Mouse (Mus musculus) kidney, adult 2 months (tissue): Measurements from ENCODE around the gene Slbp. TPM values are rescaled to one million over a fixed set of nuclear protein-coding genes. Genes with fewer than 3 reads are reported as not detected.

Experiments used
- DNase-seq: peaks from one replicate; pipeline ENCODE4 v3.0.0; 2021
- H3K27ac ChIP-seq: fragments of 200-500 bp; 2 replicates; pipeline ENCODE4 v1.5.1; 2012; ENCODE audit warnings: low read depth, low read length, control low read depth, inconsistent platforms; ENCODE audit not compliant: insufficient read depth
- H3K27me3 ChIP-seq: fragments of 200-500 bp; replicated peaks from 2 replicates; pipeline ENCODE4 v1.6.1; 2012; ENCODE audit warnings: mild to moderate bottlenecking, moderate library complexity, low read length, inconsistent platforms; ENCODE audit not compliant: control insufficient read depth, insufficient read depth
- H3K36me3 ChIP-seq: fragments of 200-500 bp; 2 replicates; pipeline ENCODE4 v1.6.1; 2012; ENCODE audit warnings: mild to moderate bottlenecking, moderate library complexity, low read length, inconsistent platforms; ENCODE audit not compliant: control insufficient read depth, insufficient read depth
- H3K4me1 ChIP-seq: fragments of 200-500 bp; 2 replicates; pipeline ENCODE4 v1.6.1; 2011; ENCODE audit warnings: low read length; ENCODE audit not compliant: control insufficient read depth, insufficient read depth
- H3K4me3 ChIP-seq: fragments of 200-500 bp; 2 replicates; pipeline ENCODE4 v1.5.1; 2011; ENCODE audit warnings: mild to moderate bottlenecking, low read depth, low read length, control low read depth; ENCODE audit not compliant: insufficient read depth
- CTCF ChIP-seq: fragments of 200-500 bp; conservative IDR thresholded peaks from 2 replicates; pipeline ENCODE4 v1.5.1; 2011; ENCODE audit warnings: low read depth, mild to moderate bottlenecking, control low read depth, low read length, moderate library complexity, mixed read lengths; ENCODE audit not compliant: insufficient read depth, insufficient read length
- POLR2A ChIP-seq: fragments of 200-500 bp; IDR thresholded peaks from one replicate; pipeline ENCODE4 v1.6.1; 2011; ENCODE audit warnings: low read depth, low read length, control low read depth
- whole genome bisulfite sequencing: fragments of 180-500 bp; shearing (Covaris S2); methylation state at CpG from one replicate; pipeline ENCODE4 v1.1.7; 2018; 5-methylcytosine and 5-hydroxymethylcytosine counted together
- polyA plus RNA-seq: library from polyadenylated mRNA; depleted of rRNA; stranded (reverse); fragments of >200 nt; gene quantifications from 2 replicates; pipeline ENCODE4 v1.2.3, GENCODE M21; 2012; rRNA removed

Gene Slbp
- polyA plus RNA-seq, 1 experiment, result 15.7 TPM

- Histone ChIP-seq H3K27ac (no peak overlapping the region), H3K4me1 (no peaks in the 10 kb centered on the region), H3K27me3 (no peaks in the 10 kb centered on the region), H3K4me3 (no peak overlapping the region), H3K36me3 (no peaks in the 10 kb centered on the region)
- peak; percentile 70 for DNase-seq
- TF ChIP-seq POLR2A (no peak), CTCF (peak; percentile 96)
- WGBS, result 65% methylated on average over 5 of the region's 5 CpGs
Observed at GRCm38 (mm10) chr5:33589221-33589888, 63.0 kb downstream of the Slbp start.

DNA sequence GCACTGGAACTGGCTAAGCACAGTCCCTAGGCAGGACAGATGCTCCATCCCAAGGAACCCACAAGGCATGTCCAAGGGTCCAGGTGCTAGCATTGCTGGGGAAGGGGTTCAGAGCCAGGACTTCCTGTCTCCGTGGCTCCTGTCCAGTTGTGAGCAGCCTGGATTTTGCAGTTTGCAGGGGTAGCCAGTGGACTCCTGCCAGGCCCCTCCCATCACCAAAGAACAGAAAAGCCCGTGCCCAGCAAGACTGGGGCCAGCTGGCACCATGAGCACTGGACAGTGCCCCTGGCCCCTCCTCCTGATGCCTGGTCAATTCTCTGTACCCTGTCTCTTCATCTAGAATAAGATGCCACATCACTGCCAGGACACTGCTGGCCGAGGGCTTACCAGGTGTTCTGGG, 64.3 kb downstream of the Slbp start:
- DNase-seq, result no peak
- Histone ChIP-seq H3K4me3 (no peak overlapping the region), H3K27me3 (no peaks in the 10 kb centered on the region), H3K27ac (no peak overlapping the region), H3K4me1 (no peaks in the 10 kb centered on the region), H3K36me3 (no peaks in the 10 kb centered on the region)
- TF ChIP-seq POLR2A (no peak), CTCF (no peak)
- 43% methylated on average over 3 of the region's 3 CpGs for WGBS

GRCm38 (mm10) chr5:33587498-33588058, 64.8 kb downstream of the Slbp start:
- no peaks in the 10 kb centered on the region for H3K36me3 ChIP-seq
- no peaks in the 10 kb centered on the region for H3K4me1 ChIP-seq
- 37% methylated on average over 18 of the region's 18 CpGs for WGBS
- H3K27me3 ChIP-seq, result no peaks in the 10 kb centered on the region
- TF ChIP-seq CTCF, result no peak
- TF ChIP-seq POLR2A, result no peak
- no peak overlapping the region for H3K4me3 ChIP-seq
- no peak for DNase-seq
- no peak overlapping the region for H3K27ac ChIP-seq

Other genes starting within 250 kb of the Slbp start
- gene Nkx1-1, start 218.6 kb downstream of the Slbp start, polyA plus RNA-seq, result not detected in 2 replicates
- 20.8 and 27.1 TPM in 2 replicates for gene Fam53a, start 22.9 kb downstream of the Slbp start, polyA plus RNA-seq
- 0.64 and 0.77 TPM in 2 replicates for gene Gm9903, start 22.6 kb downstream of the Slbp start, polyA plus RNA-seq
- 2.3 and 2.6 TPM in 2 replicates for gene Tacc3, start 5.6 kb upstream of the Slbp start, polyA plus RNA-seq
- gene Tmem129, start 5.8 kb upstream of the Slbp start, polyA plus RNA-seq, result 47.4 and 51.2 TPM in 2 replicates
- gene Fgfr3, start 69.1 kb upstream of the Slbp start, polyA plus RNA-seq, result 63.7 and 94.9 TPM in 2 replicates
- gene Letm1, start 130.2 kb upstream of the Slbp start, polyA plus RNA-seq, result 85.1 and 91.6 TPM in 2 replicates
- 6.3 and 6.8 TPM in 2 replicates for gene Nsd2, start 168.2 kb upstream of the Slbp start, polyA plus RNA-seq